Mouse (Mus musculus) ES-Bruce4 (cell line): ENCODE results near the gene Mavs. TPM values are rescaled to one million over a fixed set of nuclear protein-coding genes. Genes with fewer than 3 reads are reported as not detected.

Experiments
- H3K27ac ChIP-seq: 2 replicates; pipeline ENCODE4 v1.5.1; 2012; ENCODE audit warnings: low read length, inconsistent platforms; ENCODE audit not compliant: insufficient read depth
- H3K27me3 ChIP-seq: 2 replicates; pipeline ENCODE4 v1.6.1; 2012; ENCODE audit warnings: mild to moderate bottlenecking, low read length, inconsistent platforms; ENCODE audit not compliant: control insufficient read depth, poor library complexity, insufficient read depth, severe bottlenecking
- H3K36me3 ChIP-seq: 2 replicates; pipeline ENCODE4 v1.6.1; 2012; ENCODE audit warnings: inconsistent platforms, mild to moderate bottlenecking, low read length, moderate library complexity; ENCODE audit not compliant: control insufficient read depth, poor library complexity, insufficient read depth, severe bottlenecking
- H3K4me1 ChIP-seq: one replicate; pipeline ENCODE4 v1.8.1; 2011; ENCODE audit warnings: low read length; ENCODE audit not compliant: control insufficient read depth, insufficient read depth
- H3K4me3 ChIP-seq: 2 replicates; pipeline ENCODE4 v1.5.1; 2011; ENCODE audit warnings: low read depth, mild to moderate bottlenecking, low read length
- H3K9ac ChIP-seq: 2 replicates; pipeline ENCODE4 v1.6.1; 2012; ENCODE audit warnings: low read depth, mild to moderate bottlenecking, inconsistent platforms; ENCODE audit not compliant: poor library complexity, severe bottlenecking
- H3K9me3 ChIP-seq: replicated peaks from 2 replicates; pipeline ENCODE4 v1.6.1; 2012; ENCODE audit warnings: mild to moderate bottlenecking, low read length, inconsistent platforms; ENCODE audit not compliant: control insufficient read depth, poor library complexity, insufficient read depth, severe bottlenecking
- CTCF ChIP-seq: IDR thresholded peaks from one replicate; pipeline ENCODE4 v1.8.1; 2011; ENCODE audit warnings: low read depth, low read length
- EP300 ChIP-seq: IDR thresholded peaks from 2 replicates; pipeline ENCODE4 v1.6.1; 2011; ENCODE audit warnings: low read depth, low read length; ENCODE audit not compliant: insufficient read depth
- POLR2A ChIP-seq: IDR thresholded peaks from one replicate; pipeline ENCODE4 v1.8.1; 2011; ENCODE audit warnings: low read length; ENCODE audit not compliant: insufficient read depth
- polyA plus RNA-seq: library from polyadenylated mRNA; stranded (reverse); fragments of >200 nt; gene quantifications from 2 replicates; pipeline ENCODE4 v1.2.4, GENCODE M21; 2011; ENCODE audit warnings: low read depth; ENCODE audit not compliant: missing spikeins, insufficient read depth, insufficient read length

Gene Mavs
- polyA plus RNA-seq, 1 experiment, result 20.3 TPM

DNA sequence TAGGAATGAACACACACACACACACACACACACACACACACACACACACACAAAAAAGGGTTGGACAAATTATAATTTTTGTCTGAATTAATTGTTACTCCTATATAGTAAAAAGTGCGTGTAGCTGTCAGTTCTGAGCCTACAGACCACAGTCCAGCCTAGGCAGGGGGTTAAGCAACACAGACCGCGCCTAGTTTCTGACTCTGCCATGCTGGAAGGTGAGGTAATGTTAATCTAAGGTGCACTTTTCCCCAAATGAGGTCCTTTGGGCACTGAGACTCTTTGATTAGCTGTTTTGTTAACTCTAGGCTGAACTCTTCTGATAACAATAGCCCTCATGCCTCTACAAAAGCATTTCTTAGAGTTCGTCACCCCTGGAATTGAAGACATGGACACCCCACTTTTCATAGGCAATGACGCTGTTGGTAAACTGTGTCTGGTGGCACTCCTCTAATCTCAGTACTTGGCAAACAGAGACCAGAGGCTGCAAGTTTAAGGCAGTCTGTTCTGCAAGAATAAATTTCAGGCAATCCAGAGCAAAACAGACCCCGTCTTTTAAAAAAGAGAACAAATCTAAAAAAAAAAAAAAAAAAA is 29.9 kb upstream of the Mavs start:
- no peak overlapping the region for H3K27ac ChIP-seq

GRCm38 (mm10) chr2:131204410-131204981 is 29.4 kb upstream of the Mavs start:
- Histone ChIP-seq H3K9ac (no peak overlapping the region), H3K4me1 (peaks cover 2% of the 10 kb centered on the region), H3K27ac (no peak overlapping the region), H3K9me3 (no peaks in the 10 kb centered on the region), H3K36me3 (no peaks in the 10 kb centered on the region), H3K4me3 (no peak overlapping the region), H3K27me3 (no peaks in the 10 kb centered on the region)
- TF ChIP-seq EP300, result no peak
- no peak for TF ChIP-seq POLR2A
- no peak for TF ChIP-seq CTCF

More for the DNA sequence above, 29.9 kb upstream of the Mavs start:
- Histone ChIP-seq H3K4me3 (no peak overlapping the region), H3K4me1 (peaks cover 2% of the 10 kb centered on the region), H3K36me3 (no peaks in the 10 kb centered on the region), H3K9ac (no peak overlapping the region), H3K9me3 (no peaks in the 10 kb centered on the region), H3K27me3 (no peaks in the 10 kb centered on the region)
- TF ChIP-seq EP300, result no peak
- TF ChIP-seq POLR2A, result no peak
- no peak for TF ChIP-seq CTCF

DNA sequence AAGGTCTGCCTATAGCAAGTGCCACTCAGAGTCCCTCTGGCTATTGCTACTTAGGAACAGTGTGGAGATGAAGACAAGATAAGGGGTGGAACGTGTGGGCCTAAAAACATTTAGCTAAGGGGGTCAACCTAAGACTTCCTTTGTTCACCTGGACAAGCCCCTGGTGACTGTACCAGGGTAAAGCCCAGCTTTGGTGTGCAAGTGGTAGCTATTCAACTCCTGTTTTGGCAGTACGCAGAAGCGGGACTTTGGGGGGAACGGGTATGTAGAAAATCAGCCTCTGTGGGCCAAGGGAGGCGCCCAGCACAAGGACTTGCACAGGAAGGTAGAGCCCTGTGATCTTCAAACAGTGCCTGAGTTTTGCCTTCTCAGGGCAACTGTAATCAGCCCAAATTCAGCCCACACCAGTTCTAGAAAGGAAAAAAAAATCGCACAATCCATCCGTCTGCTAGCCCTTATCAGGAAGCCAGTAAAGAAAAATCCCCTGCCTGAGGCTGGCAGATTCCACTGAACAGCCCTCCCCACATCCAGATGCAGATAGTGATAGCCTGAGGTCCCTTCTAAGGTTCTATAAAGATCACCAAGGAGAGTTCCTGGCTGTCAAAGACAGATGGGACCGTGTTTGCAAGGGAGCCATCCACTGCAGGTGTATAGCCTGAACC is 28.2 kb upstream of the Mavs start:
- TF ChIP-seq CTCF, result no peak
- TF ChIP-seq EP300, result no peak
- no peak for TF ChIP-seq POLR2A

DNA sequence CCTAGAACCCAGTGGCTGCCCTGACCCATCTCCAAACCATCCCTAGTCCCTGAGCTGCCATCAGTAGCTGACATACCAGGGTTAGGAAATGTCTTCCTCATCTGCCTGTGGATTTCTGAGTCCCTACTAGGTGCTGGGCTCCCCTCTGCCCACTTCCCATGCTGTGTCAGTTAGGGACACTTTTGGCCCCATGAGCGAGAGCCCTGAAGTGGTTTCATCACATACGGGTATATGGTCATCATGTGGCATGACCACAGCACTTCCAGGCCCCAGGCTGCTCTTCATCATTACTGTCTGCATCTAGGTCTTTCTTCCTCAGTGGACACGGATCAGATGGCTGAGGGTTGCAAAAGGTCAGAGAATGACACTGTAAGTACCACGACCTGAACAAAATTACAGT is 27.1 kb upstream of the Mavs start, which contains the start of gene Ap5s1:
TSS of gene Ap5s1 (plus strand) at position 301 of the 400 bp plus-strand sequence.
- Histone ChIP-seq H3K27ac (no peak within 1 kb of the TSS), H3K27me3 (no peaks in the 10 kb centered on the region), H3K4me3 (no peak within 1 kb of the TSS), H3K9me3 (no peaks in the 10 kb centered on the region), H3K9ac (no peak within 1 kb of the TSS), H3K4me1 (peaks cover 2% of the 10 kb centered on the region), H3K36me3 (no peaks in the 10 kb centered on the region)
- TF ChIP-seq CTCF, result no peak
- no peak for TF ChIP-seq POLR2A
- TF ChIP-seq EP300, result no peak

More for the DNA sequence above, 28.2 kb upstream of the Mavs start:
- Histone ChIP-seq H3K27me3 (no peaks in the 10 kb centered on the region), H3K9me3 (no peaks in the 10 kb centered on the region), H3K27ac (no peak overlapping the region), H3K36me3 (no peaks in the 10 kb centered on the region), H3K4me1 (peaks cover 2% of the 10 kb centered on the region), H3K9ac (no peak overlapping the region), H3K4me3 (no peak overlapping the region)

DNA sequence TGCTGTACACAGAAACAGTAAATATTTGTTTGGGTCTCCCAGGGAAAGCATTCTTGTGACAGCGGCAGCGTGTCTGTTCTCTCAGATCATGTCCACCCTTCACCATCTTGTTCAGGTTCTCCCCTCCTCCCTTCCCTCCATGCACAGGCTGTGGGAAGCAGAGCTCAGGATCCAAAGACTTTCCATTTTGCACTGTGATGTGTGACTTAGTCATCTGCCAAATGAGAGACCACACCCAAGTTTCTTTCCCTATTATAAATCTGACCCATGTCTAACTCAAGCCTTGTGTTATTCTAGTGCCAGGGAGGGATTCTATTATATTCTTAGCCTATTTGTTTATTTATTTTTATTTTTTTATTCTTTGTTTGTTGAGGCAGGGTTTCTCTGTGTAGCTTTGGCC is 25.5 kb upstream of the Mavs start:
- no peaks in the 10 kb centered on the region for H3K9me3 ChIP-seq
- TF ChIP-seq CTCF (no peak), POLR2A (no peak), EP300 (no peak)
- no peaks in the 10 kb centered on the region for H3K36me3 ChIP-seq
- no peak overlapping the region for H3K27ac ChIP-seq
- H3K4me1 ChIP-seq, result peaks cover 2% of the 10 kb centered on the region
- H3K4me3 ChIP-seq, result no peak overlapping the region
- H3K27me3 ChIP-seq, result no peaks in the 10 kb centered on the region
- H3K9ac ChIP-seq, result no peak overlapping the region

DNA sequence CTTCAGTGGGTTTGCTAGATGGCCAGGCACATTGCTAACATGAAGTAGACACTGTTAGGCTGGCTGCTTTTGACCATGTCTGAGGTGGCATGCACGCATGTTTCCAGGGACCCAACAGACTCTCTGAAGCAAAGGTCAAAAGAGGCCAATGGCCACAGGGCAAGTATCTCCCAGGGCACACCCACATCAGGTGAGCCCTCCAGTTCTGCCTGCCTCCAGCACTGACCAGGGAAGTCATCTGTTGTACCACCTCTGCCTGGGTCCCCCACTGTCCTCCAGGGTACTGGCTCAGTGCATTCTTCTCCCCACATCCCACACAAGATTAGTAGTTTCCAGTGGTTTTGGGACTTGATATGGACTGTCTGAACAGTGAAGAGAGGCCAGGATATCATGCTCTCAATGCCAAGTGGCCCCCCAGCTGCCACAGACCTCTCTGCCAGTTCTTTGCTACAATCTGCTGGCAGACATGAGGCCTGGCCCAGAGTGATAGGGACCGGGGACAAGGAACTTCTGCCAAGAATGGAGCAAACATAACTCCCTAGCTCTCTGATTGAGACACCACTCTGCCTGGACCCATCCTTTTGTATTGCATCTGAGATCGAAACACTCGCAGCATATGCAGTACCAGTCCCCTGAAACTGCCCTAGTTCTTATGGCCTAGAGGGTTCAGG is 24.6 kb upstream of the Mavs start:
- TF ChIP-seq CTCF (no peak), POLR2A (no peak), EP300 (no peak)
- no peaks in the 10 kb centered on the region for H3K36me3 ChIP-seq
- peaks cover 2% of the 10 kb centered on the region for H3K4me1 ChIP-seq
- H3K27me3 ChIP-seq, result no peaks in the 10 kb centered on the region
- H3K9ac ChIP-seq, result 0 out of 2 replicates have a peak overlapping the region, but pooled peaks have one; percentile 53
- no peaks in the 10 kb centered on the region for H3K9me3 ChIP-seq
- no peak overlapping the region for H3K4me3 ChIP-seq
- H3K27ac ChIP-seq, result 0 out of 2 replicates have a peak overlapping the region, but pooled peaks have one; percentile 7
